Mouse (Mus musculus): ENCODE results near the gene Cacna1d. TPM values are rescaled to one million over a fixed set of nuclear protein-coding genes. Genes with fewer than 3 reads are reported as not detected.

The Cacna1d gene
- polyA plus RNA-seq, 1 experiment from 2014 or later, result 8.2 TPM

DNA sequence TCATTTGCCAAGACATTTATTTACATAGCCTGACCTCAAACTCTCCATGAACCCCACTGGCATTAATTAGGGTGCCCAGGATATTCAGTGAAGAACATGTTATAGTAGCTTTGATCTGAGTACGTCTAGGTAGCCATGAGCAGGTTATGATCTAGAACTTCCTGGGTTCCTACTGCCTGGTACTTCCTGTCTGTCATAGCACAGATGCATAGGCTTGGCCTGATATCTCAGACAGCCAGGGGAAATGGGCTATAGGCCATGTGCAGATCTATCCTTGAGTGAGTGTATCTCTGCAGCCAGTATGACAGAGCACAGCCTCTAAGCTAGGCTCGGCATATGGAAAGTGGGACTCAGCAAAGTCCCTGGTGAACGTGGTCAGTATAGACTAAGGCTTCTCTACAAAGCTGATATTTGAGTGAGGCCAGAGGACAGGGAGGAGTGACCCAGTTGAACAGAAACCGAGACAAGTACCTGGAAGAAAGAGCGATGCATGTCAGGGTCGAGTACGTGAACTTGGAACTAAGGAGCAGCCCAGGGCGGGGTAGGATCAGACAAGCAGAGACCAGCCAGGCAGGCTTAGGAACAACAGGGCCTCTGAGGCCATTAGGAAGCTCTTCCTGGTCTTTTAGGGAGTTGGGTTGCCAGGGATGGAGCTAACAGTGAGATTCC lies 473.3 kb downstream of the Cacna1d start:
- Histone ChIP-seq H3K4me1 (no peaks in the 10 kb centered on the region), H3K27me3 (no peaks in the 10 kb centered on the region), H3K4me2 (replicated peaks) (no peak overlapping the region), H3K9me3 (no peaks in the 10 kb centered on the region), H3K27ac (replicated peaks) (no peak overlapping the region), H3K36me3 (no peaks in the 10 kb centered on the region), H3K4me3 (no peak overlapping the region), H3K9ac (replicated peaks) (no peak overlapping the region)
- WGBS, result 90% methylated on average over 8 of the region's 8 CpGs
- no peak for ATAC-seq (replicated peaks)

- Histone ChIP-seq H3K4me1 (no peaks in the 10 kb centered on the region), H3K9ac (replicated peaks) (no peak overlapping the region), H3K36me3 (no peaks in the 10 kb centered on the region), H3K4me2 (replicated peaks) (no peak overlapping the region), H3K27me3 (no peaks in the 10 kb centered on the region), H3K9me3 (no peaks in the 10 kb centered on the region), H3K4me3 (no peak overlapping the region), H3K27ac (replicated peaks) (no peak overlapping the region)
- 86% methylated on average over 5 of the region's 5 CpGs for WGBS
- no peak for ATAC-seq (replicated peaks)
Measured at GRCm38 (mm10) chr14:30016666-30017065, 474.6 kb downstream of the Cacna1d start.

GRCm38 (mm10) chr14:30015008-30015407 lies 476.2 kb downstream of the Cacna1d start:
- ATAC-seq (replicated peaks), result no peak
- H3K9ac ChIP-seq (replicated peaks), result no peak overlapping the region
- H3K4me2 ChIP-seq (replicated peaks), result no peak overlapping the region
- no peaks in the 10 kb centered on the region for H3K9me3 ChIP-seq
- H3K36me3 ChIP-seq, result no peaks in the 10 kb centered on the region
- no peaks in the 10 kb centered on the region for H3K27me3 ChIP-seq
- no peak overlapping the region for H3K27ac ChIP-seq (replicated peaks)
- H3K4me3 ChIP-seq, result no peak overlapping the region
- H3K4me1 ChIP-seq, result peaks cover 4% of the 10 kb centered on the region
- 54% methylated on average over 1 of the region's 1 CpGs for WGBS

- Histone ChIP-seq H3K4me1 (peaks cover 10% of the 10 kb centered on the region), H3K36me3 (no peaks in the 10 kb centered on the region), H3K9ac (replicated peaks) (no peak overlapping the region), H3K4me2 (replicated peaks) (no peak overlapping the region), H3K27me3 (no peaks in the 10 kb centered on the region), H3K4me3 (no peak overlapping the region), H3K9me3 (no peaks in the 10 kb centered on the region), H3K27ac (replicated peaks) (no peak overlapping the region)
- 34% methylated on average over 10 of the region's 10 CpGs for WGBS
- ATAC-seq (replicated peaks), result no peak
Measured at GRCm38 (mm10) chr14:30014487-30014886, 476.8 kb downstream of the Cacna1d start.

GRCm38 (mm10) chr14:30011886-30012560 lies 479.2 kb downstream of the Cacna1d start:
- WGBS, result 83% methylated on average over 10 of the region's 10 CpGs

GRCm38 (mm10) chr14:30009864-30010560 lies 481.2 kb downstream of the Cacna1d start:
- Histone ChIP-seq H3K27ac (replicated peaks) (no peak overlapping the region), H3K9me3 (no peaks in the 10 kb centered on the region), H3K4me3 (no peak overlapping the region), H3K27me3 (0 out of 2 replicates have a peak, but pooled peaks cover 3% of the 10 kb centered on the region), H3K4me2 (replicated peaks) (no peak overlapping the region), H3K36me3 (no peaks in the 10 kb centered on the region), H3K4me1 (peaks cover 21% of the 10 kb centered on the region), H3K9ac (replicated peaks) (no peak overlapping the region)
- 56% methylated on average over 10 of the region's 10 CpGs for WGBS
- ATAC-seq (replicated peaks), result 0 out of 2 replicates have a peak, but pooled peaks have one; percentile 43

More at GRCm38 (mm10) chr14:30011886-30012560, 479.2 kb downstream of the Cacna1d start:
- no peak overlapping the region for H3K27ac ChIP-seq (replicated peaks)
- H3K36me3 ChIP-seq, result no peaks in the 10 kb centered on the region
- no peaks in the 10 kb centered on the region for H3K9me3 ChIP-seq
- no peak overlapping the region for H3K4me2 ChIP-seq (replicated peaks)
- 0 out of 2 replicates have a peak, but pooled peaks cover 3% of the 10 kb centered on the region for H3K27me3 ChIP-seq
- no peak overlapping the region for H3K9ac ChIP-seq (replicated peaks)
- ATAC-seq (replicated peaks), result no peak
- H3K4me1 ChIP-seq, result peaks cover 21% of the 10 kb centered on the region
- no peak overlapping the region for H3K4me3 ChIP-seq

DNA sequence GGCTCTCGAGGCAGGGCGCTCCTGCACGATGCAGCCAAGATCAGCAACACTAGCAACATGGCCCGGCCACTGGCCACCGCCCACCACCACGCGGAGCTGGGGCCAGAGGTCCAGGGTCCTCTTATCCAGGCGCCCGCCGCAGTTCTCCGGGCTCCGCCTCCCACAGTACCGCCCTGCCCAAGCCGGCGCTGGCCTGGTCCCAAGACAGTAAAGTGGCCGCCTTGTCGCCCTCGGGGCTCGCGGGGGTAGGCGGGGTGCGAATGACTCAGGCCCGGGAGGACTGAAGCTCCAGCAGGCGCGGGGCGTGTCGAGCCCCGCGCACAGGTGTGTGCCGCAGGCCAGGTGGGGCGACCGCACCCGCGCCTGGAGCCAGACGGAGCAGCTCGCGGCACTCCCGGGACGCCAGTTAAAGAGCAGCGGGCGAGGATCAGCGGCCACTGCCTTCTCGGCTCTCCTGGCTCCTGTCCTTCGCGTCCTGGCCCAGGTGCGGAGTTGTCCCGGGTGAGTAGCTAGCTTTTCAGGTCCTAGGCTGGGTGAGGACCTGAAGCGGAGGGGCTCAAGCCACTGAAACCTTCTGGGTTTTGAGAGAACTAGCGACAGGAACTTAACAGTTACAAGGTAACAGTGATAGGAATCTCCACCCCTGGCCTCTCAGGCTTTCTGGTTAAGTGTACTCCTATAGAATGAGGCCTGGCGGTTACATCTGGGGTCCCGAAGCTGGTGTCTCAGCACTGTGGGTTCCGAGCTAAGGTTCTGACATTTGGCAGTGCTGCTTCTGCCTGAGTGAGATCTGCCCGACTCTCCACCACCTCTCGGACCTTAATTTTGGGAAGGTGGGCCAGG lies 482.3 kb downstream of the Cacna1d start, which contains the start of the genes Il17rb and Chdh:
Gene Il17rb, minus strand, starts transcription at position 164 of the 843 bp plus-strand sequence.
Gene Chdh, plus strand, starts transcription at position 291 of the 843 bp plus-strand sequence.
- peak within 1 kb of the TSS; percentile 50 for H3K9ac ChIP-seq (replicated peaks)
- 11% methylated on average over 51 of the region's 54 CpGs for WGBS
- peak; percentile 73 for ATAC-seq (replicated peaks)
- peak within 1 kb of the TSS; percentile 96 for H3K4me2 ChIP-seq (replicated peaks)
- H3K27me3 ChIP-seq, result 0 out of 2 replicates have a peak, but pooled peaks cover 3% of the 10 kb centered on the region
- H3K4me1 ChIP-seq, result peaks cover 21% of the 10 kb centered on the region
- peak within 1 kb of the TSS; percentile 50 for H3K4me3 ChIP-seq
- no peak within 1 kb of the TSS for H3K27ac ChIP-seq (replicated peaks)
- H3K36me3 ChIP-seq, result no peaks in the 10 kb centered on the region
- no peaks in the 10 kb centered on the region for H3K9me3 ChIP-seq

DNA sequence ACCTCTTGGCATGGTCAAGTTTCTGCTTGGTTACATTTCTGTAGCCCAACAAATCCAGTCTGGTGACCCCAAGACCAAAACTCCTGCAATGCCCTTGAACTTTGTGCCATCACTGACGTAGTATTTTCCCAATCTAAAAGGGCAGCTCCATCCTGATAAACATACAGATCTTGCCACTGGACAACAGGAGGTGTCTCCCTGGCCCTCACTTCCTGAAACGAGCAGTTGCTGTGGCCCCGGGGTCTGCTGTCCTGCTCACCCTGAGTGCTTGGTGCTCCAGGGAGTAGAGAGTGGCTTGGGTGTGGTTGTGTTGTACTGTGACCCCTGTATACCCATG lies 491.8 kb downstream of the Cacna1d start:
- Histone ChIP-seq H3K9ac (replicated peaks) (no peak overlapping the region), H3K27ac (replicated peaks) (no peak overlapping the region), H3K27me3 (no peaks in the 10 kb centered on the region), H3K9me3 (no peaks in the 10 kb centered on the region), H3K4me3 (no peak overlapping the region), H3K36me3 (peaks cover 29% of the 10 kb centered on the region), H3K4me2 (replicated peaks) (no peak overlapping the region), H3K4me1 (no peaks in the 10 kb centered on the region)
- no peak for ATAC-seq (replicated peaks)
- WGBS, result 94% methylated on average over 3 of the region's 3 CpGs

GRCm38 (mm10) chr14:29998747-29999474 lies 492.3 kb downstream of the Cacna1d start:
- Histone ChIP-seq H3K4me3 (no peak overlapping the region), H3K4me2 (replicated peaks) (no peak overlapping the region), H3K27ac (replicated peaks) (no peak overlapping the region), H3K9me3 (no peaks in the 10 kb centered on the region), H3K4me1 (no peaks in the 10 kb centered on the region), H3K9ac (replicated peaks) (no peak overlapping the region), H3K27me3 (no peaks in the 10 kb centered on the region), H3K36me3 (peaks cover 35% of the 10 kb centered on the region)
- ATAC-seq (replicated peaks), result peak; percentile 49; the same call in 1 of the 2 replicates
- 67% methylated on average over 13 of the region's 13 CpGs for WGBS

- Histone ChIP-seq H3K4me3 (no peak overlapping the region), H3K36me3 (peaks cover 50% of the 10 kb centered on the region), H3K4me2 (replicated peaks) (no peak overlapping the region), H3K9ac (replicated peaks) (no peak overlapping the region), H3K27me3 (no peaks in the 10 kb centered on the region), H3K4me1 (no peaks in the 10 kb centered on the region), H3K9me3 (no peaks in the 10 kb centered on the region), H3K27ac (replicated peaks) (no peak overlapping the region)
- no peak for ATAC-seq (replicated peaks)
Measured at GRCm38 (mm10) chr14:29997345-29997744, 493.9 kb downstream of the Cacna1d start.

Data from forebrain, embryonic 15.5 days (tissue).